Mouse (Mus musculus) embryo, embryonic 11 days (tissue): ENCODE results near the gene Rps15.
A peak's percentile ranks its signal among the peaks of the same experiment; 100 is the strongest.

Experiments
- DNase-seq: peaks from one replicate; pipeline ENCODE4 v3.0.0-alpha.2; 2015

Gene Rps15

GRCm38 (mm10) chr10:80293325-80293724 is 1.1 kb downstream of the Rps15 start:
- DNase-seq, result no peak

- no peak for DNase-seq
Measured at GRCm38 (mm10) chr10:80294311-80294710, 2.1 kb downstream of the Rps15 start.

- no peak for DNase-seq
Measured at GRCm38 (mm10) chr10:80294788-80295303, 2.6 kb downstream of the Rps15 start.

GRCm38 (mm10) chr10:80295618-80296425 is 3.6 kb downstream of the Rps15 start, which contains the start of gene Apc2:
TSS of gene Apc2 (plus strand) at chr10:80295977.
- peak; percentile 87 for DNase-seq

- no peak for DNase-seq
Measured at GRCm38 (mm10) chr10:80296824-80297223, 4.6 kb downstream of the Rps15 start.

GRCm38 (mm10) chr10:80297526-80298133 is 5.4 kb downstream of the Rps15 start:
- no peak for DNase-seq

GRCm38 (mm10) chr10:80298571-80299281 is 6.5 kb downstream of the Rps15 start:
- DNase-seq, result peak; percentile 93

- no peak for DNase-seq
Measured at GRCm38 (mm10) chr10:80299301-80299700, 7.0 kb downstream of the Rps15 start.

- no peak for DNase-seq
Measured at GRCm38 (mm10) chr10:80299824-80300223, 7.6 kb downstream of the Rps15 start.

- DNase-seq, result peak; percentile 67
Measured at GRCm38 (mm10) chr10:80300672-80301181, 8.5 kb downstream of the Rps15 start.

- no peak for DNase-seq
Measured at GRCm38 (mm10) chr10:80301256-80302081, 9.2 kb downstream of the Rps15 start.

GRCm38 (mm10) chr10:80302082-80302355 is 9.8 kb downstream of the Rps15 start:
- DNase-seq, result no peak

- peak; percentile 46 for DNase-seq
Measured at GRCm38 (mm10) chr10:80302471-80302881, 10.2 kb downstream of the Rps15 start.

- DNase-seq, result no peak
Measured at GRCm38 (mm10) chr10:80304458-80304857, 12.2 kb downstream of the Rps15 start.

- peak; percentile 44 for DNase-seq
Measured at GRCm38 (mm10) chr10:80304862-80305261, 12.6 kb downstream of the Rps15 start.

- DNase-seq, result no peak
Measured at GRCm38 (mm10) chr10:80311560-80311959, 19.3 kb downstream of the Rps15 start.

GRCm38 (mm10) chr10:80312586-80313504 is 20.6 kb downstream of the Rps15 start:
- DNase-seq, result no peak

- no peak for DNase-seq
Measured at GRCm38 (mm10) chr10:80313627-80314201, 21.5 kb downstream of the Rps15 start.

GRCm38 (mm10) chr10:80314494-80315001 is 22.3 kb downstream of the Rps15 start:
- no peak for DNase-seq

- no peak for DNase-seq
Measured at GRCm38 (mm10) chr10:80315315-80315714, 23.1 kb downstream of the Rps15 start.

GRCm38 (mm10) chr10:80316359-80316781 is 24.1 kb downstream of the Rps15 start:
- no peak for DNase-seq
